Mouse (Mus musculus): ENCODE results near the gene Vps33b. TPM values are rescaled to one million over a fixed set of nuclear protein-coding genes. Genes with fewer than 3 reads are reported as not detected.

The Vps33b gene
- polyA plus RNA-seq, 1 experiment from 2014 or later: 6.8 TPM

- no peak for DNase-seq (ENCODE audit: low spot score)
These were observed 1.7 kb upstream of the Vps33b start for GRCm38 (mm10) chr7:80267764-80268163.

GRCm38 (mm10) chr7:80269751-80270255 is 354 bp downstream of the Vps33b start:
- DNase-seq (ENCODE audit: low spot score): no peak

DNA sequence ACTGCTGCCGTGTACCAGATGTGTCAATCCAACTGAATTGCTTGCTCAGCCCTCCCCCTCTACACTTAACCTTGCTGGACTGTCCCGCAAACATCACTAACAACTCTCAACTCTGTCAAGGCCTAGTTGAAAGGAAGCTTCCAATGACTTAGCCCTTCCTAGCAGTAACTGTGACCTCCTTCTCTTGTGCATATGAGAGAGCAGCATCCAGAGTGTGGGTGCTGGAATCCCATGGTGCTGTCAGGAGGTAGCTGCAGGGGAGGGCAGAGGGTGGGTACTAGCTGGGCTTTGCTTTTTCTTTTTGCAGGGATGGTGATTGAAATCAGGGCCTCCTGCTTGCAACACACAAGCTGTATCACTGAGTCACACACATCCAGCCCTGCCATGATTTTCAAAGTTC is 4.0 kb downstream of the Vps33b start:
- DNase-seq (ENCODE audit: low spot score): no peak

DNA sequence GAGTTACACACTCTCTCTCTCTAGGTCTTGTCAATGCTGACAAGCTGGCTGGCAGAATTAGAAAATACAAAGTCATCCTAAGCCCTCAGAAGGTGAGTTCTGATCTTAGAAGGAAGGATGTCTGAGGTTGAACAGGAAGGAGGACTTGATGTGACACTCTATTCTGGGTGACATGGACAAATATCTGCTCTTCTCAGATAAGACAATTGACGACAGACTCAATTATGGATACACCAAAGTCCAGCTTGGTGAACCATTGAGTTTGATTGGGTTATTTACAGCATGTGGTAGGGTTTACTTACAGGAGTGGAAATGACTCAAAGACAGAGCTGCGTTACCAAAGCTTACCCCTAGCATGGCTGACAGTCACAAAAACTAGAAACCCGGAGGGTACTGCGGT is 6.9 kb downstream of the Vps33b start:
- no peak for DNase-seq (ENCODE audit: low spot score)

DNA sequence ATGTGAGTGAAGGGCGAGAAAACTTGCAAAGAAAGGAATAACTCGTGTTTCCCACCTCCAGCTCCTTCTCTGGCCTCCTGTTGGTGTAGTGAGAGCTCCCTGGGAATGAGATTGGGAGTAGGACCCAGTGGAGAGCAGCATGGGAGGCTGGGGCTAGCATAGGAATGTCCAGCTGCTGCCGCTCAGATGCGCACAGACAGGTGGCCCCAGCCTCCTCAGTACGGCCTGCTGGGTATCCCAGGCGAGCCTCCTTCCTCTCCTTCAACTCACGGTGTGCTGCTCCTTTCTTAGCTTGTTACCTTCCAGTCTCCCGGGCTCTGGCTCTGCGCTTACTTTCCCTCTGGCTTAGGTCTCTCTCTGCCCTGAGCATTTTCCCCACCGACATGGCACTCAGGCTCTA is 10.6 kb downstream of the Vps33b start:
- no peak for DNase-seq (ENCODE audit: low spot score)

GRCm38 (mm10) chr7:80280998-80281397 is 11.5 kb downstream of the Vps33b start:
- no peak for DNase-seq (ENCODE audit: low spot score)

DNA sequence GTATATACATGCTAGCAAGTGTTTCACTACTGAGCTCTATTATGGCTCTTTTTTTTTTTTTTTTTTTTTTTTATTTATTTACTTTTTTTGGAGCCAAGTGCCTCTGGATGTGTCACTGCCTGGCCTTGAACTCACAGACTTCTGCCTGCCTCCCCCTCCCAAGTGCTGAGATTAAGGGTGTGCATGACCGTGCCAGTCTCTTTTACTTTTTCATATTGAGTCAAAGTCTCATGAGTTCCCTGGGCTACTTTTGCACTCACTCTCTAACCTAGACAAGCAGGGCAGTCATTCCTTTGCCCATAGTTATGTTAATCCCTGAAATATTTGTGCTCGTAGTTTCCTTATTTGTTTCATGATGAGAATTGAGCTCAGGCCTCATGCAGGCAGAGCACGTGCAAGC is 12.2 kb downstream of the Vps33b start:
- DNase-seq (ENCODE audit: low spot score): no peak

- no peak for DNase-seq (ENCODE audit: low spot score)
These were observed 13.9 kb downstream of the Vps33b start for GRCm38 (mm10) chr7:80283226-80283918.

GRCm38 (mm10) chr7:80284391-80284790 is 14.9 kb downstream of the Vps33b start:
- DNase-seq (ENCODE audit: low spot score): no peak

DNA sequence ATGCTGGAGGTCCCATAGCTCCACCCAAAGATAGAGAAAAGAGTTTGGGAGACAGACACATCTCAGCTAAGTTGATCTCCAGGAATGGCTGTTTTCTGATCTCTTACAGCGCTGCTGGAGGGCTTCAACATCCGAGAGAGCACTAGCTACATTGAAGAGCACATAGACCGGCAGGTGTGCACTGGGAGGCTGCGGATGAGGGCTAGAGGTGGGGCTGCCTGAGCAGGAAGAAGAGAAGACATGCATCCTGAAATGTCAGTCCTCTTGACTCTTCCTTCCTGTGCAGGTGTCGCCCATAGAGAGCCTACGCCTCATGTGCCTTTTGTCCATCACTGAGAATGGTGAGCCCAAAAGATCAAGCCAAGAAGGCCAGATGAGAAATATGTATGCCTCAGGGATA is 16.3 kb downstream of the Vps33b start:
- peak; percentile 76 for DNase-seq (ENCODE audit: low spot score)

DNA sequence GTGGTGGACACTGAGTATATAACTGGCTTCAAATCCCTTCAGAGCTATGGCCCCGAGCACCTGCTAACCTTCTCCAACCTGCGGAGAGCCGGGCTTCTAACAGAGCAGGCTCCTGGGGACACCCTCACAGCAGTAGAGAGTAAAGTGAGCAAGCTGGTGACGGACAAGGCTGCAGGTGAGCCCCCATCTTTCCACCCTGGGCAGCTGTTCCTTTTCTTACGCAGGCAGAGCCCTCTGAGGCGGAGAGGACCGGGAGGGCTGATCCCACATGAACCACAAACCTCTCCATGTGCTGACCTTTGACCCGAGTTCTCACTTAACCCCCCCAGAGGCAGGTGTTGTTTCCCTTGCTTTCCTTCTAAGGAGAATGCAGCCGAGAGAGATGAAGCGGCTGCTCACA is 18.3 kb downstream of the Vps33b start:
- peak; percentile 57 for DNase-seq (ENCODE audit: low spot score)

DNA sequence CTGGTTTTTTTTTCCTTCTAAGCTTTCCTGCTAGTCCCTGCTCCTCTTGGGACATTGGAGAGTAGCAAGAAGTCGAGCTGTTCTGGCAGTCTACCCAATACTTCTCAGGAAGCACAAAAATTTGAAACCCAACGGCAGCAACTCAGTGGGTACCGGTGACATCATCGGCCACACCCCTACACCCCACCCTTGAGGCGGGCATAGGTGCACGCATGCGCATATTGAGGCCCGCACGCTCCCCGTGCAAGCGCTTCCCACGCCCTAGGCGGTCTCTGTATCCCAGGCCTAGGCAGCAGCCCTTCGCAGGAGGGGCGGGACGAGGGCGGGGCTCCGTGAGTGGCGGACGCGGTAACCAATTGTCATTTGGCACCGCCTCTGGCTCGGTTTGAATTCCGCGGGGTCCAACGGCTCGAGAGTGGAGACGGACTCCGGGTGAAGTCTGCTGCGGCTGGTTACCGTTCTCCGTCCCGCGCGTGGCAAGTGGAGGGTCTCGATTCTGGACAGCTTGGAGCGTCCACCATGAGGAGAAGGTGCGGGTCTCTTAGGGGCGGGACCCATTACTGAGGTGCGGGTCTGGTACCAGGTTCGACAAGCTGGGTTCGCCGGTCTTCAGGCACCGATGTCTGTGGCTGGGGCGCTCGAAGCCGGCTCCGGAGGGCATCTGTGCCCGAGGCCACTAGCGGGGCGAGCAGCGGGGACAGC is 24.8 kb downstream of the Vps33b start, which contains the start of gene Prc1:
Gene Prc1, plus strand, starts transcription at position 389 of the 702 bp plus-strand sequence.
- peak; percentile 99 for DNase-seq (ENCODE audit: low spot score)

DNA sequence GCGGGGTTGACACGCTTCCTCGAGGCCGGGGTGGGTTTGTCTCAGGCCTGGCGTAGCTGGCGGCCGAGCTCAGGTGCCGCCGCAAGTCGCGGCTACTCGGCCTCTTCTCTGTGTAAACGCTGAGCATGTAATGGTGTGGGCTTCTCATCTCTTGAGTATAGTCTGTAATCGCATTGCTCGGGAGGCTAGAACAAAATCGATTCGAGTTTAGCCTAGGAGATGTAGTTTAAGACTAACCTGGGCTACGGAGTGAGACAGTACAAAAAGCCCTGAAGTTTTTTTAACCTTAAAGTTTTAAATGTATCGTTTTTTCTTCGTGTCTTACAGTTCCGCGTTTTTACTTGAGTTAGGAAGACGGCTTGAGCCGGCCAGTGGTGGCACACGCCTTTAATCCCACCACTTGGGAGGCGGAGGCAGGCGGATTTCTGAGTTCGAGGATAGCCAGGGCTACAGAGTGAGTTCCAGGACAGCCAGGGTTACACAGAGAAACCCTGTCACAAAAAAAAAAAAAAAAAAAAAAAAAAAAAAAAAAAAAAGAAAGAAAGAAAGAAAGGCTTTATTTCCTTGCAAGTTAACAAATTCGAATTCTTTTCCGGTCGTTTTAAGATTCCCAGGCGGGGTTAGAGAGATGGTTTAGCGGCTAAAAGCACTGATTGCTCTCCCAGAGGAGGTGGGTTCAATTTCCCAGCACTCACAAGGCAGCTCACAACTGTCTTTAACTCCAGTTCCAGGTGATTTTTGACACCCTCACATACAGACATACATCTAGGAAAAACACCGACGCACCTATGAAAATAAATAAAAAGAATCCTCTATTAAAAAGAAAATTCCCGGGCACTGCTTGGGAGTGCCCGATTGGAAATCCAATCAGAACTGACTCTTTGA is 25.6 kb downstream of the Vps33b start:
- DNase-seq (ENCODE audit: low spot score): no peak

DNA sequence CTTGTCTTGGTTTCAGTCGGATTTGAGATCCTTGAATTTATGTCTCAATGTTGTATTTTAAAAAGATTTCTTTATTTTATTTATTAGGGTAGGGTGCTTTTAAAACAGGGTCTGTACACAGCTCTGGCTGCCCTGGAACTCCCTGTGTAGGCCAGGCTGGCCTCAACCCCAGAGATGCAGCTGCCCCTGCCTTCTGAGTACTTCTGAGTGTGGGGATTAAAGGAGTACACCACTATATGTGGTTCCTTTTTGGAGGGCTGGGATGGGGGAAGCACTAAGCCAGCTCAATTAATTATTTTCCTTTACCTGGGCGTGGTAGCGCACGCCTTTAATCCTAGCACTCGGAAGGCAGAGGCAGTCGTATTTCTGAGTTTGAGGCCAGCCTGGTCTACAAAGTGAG is 27.0 kb downstream of the Vps33b start:
- no peak for DNase-seq (ENCODE audit: low spot score)

DNA sequence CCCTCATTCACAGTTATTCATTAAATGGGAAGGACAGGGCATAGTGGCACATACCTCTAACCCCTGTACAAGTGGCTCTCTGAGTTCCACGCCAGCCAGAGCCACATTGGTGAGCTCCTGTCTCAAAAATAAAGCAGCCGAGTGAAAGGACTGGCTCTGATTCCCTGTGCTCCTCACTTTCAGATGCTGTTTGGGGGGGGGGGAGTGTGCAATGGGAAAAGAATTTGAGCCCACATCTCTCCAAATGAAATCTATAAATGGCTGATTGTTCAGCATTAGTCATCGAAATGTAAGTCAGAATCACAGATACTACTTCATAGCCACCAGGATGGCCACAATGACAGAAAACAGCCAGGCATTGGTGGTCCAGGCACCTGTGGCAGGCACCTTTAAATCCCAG is 27.6 kb downstream of the Vps33b start:
- DNase-seq (ENCODE audit: low spot score): no peak

- DNase-seq (ENCODE audit: low spot score): no peak
These were observed 29.3 kb downstream of the Vps33b start for GRCm38 (mm10) chr7:80298754-80299153.

GRCm38 (mm10) chr7:80299568-80299967 is 30.1 kb downstream of the Vps33b start:
- DNase-seq (ENCODE audit: low spot score): no peak

DNA sequence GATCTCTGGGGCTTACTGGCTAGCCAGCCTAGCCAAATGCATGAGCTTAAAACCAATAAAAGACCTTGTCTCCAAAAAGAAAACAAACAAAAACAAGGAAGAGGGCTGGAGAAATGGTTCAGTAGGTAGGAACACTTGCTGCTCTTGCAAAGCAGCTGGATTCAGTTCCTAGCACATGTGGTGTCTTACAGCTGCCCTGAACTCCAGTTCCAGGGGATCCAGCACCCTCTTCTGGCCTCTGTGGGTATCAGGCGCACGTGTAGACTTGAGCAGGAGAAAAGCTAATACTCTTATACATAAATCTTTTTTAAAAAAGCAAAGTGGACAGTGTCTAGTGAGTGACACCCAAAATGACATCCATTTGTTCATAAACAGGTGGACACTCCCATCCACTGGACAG is 32.1 kb downstream of the Vps33b start:
- no peak for DNase-seq (ENCODE audit: low spot score)

DNA sequence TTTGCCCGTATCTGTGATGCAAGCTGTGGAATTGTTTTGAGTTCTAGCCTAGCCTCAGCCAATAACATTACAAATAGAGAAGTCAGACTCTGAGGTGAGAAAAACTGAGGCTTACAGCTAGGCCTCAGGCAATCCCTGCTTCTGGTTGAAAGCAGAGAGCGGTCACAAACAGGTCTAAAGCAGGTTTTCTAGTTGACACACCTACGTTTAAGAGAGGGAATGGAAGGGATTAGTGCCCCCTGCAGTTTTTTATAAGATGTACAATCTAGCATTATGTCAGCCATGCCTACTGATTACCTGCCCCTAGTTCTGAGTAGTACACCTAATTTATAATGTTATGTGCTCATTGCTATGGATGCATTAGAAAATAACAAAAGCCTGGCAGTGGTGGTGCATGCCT is 38.3 kb downstream of the Vps33b start:
- no peak for DNase-seq (ENCODE audit: low spot score)

- no peak for DNase-seq (ENCODE audit: low spot score)
These were observed 41.3 kb downstream of the Vps33b start for GRCm38 (mm10) chr7:80310771-80311170.

GRCm38 (mm10) chr7:80315733-80316132 is 46.3 kb downstream of the Vps33b start:
- no peak for DNase-seq (ENCODE audit: low spot score)
